Mouse (Mus musculus): Measurements from ENCODE around the gene Nup37.

The Nup37 gene

DNA sequence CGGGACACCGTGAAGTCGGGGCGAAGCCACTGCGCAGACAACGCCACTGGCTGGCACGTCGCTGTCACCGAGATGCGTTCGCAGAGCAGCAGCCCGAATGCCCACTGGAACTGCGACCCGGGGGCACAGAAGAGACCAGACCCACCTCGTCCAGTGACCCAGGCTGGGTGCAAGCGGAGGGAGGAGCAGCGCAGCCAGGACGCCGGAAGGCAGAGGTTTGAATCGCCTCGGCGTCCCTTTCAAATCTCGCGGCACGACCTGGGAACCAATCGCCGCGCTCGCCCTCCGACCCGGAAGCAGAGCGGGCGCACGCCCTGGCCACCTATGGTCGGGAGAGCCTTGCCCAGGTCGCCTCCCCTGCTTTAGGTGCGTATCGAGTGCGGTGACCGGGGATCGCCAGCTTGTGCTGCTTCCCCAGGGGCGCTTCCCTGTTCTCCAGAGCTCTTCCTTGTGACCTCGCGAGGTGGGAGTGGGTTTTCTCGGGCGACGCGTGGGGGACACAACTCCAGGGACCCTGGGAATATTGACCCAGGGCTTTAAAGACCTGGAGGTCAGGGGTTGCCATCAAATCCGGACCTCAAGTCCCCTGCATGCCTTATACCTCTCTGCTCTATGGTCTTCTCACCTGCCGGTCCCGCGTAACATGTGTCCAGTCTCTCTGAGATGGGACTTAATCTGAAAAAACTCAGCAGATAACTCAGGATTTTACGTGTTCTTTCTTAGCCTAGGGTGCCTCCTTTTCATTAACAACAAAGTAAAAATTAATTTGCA lies at the start of gene Nup37, which contains the start of gene Parpbp:
Nup37 (plus strand) TSS at position 286 of the 771 bp plus-strand sequence.
Parpbp (minus strand) TSS at position 235 of the 771 bp plus-strand sequence.
- peak; percentile 54 for DNase-seq (ENCODE audit: low read depth, low spot score)

DNA sequence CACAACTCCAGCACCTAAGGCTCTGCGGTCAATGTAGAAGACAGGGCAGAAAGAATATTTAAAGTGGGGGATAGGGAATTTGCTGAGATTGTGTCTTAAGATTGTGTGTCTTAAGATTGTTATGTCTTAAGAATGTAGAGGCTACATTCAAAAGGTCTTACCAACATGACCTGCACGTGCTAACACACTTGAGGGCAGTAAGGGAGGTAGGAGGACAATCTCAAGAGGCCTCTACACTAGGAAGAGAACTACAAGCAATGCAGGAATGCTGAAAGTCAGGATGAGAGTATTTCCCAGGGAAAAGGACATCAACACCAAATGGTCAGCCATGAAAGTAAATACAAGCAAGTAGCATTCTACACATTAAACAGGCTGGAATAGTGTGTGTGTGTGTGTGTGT lies 40.6 kb upstream of the Nup37 start:
- DNase-seq (ENCODE audit: low read depth, low spot score) = no peak

DNA sequence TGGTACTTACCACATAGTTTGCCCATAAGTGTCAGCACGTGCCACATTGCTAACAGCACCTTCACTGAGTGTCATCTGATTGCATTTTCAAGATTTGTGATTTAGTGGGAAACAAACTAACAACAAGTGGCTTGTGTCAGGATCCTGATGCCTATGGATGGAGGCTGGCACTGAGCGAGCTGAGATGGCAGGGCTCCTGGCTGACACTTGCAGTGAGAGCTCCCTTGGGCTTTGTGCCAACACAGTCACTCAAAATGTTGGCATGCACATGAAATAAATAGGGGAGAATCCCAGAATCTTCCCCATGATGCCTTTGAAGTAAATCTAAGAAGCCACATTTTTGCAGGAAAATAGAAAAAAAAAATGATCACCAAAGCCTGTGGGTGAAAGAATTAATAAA lies 33.5 kb upstream of the Nup37 start:
- DNase-seq (ENCODE audit: low read depth, low spot score) = no peak

DNA sequence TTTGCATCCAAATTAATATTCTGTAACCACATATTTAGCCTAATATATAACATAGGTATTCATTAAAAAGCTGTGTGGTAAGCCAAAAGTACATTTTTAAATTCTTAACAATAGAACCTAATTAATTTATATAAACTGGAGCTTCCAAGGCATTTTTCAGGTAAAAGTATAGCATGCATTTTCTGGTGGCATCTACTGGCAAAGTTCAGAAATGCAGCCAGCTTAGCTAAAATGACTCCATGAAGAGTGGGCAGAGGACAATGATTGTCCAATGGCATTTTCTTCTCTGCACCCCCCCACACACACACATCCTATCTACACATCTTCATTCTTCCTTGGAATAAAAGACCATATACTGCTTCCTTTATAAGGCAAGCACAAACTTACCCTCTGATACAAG lies 27.1 kb upstream of the Nup37 start:
- DNase-seq (ENCODE audit: low read depth, low spot score) = no peak

DNA sequence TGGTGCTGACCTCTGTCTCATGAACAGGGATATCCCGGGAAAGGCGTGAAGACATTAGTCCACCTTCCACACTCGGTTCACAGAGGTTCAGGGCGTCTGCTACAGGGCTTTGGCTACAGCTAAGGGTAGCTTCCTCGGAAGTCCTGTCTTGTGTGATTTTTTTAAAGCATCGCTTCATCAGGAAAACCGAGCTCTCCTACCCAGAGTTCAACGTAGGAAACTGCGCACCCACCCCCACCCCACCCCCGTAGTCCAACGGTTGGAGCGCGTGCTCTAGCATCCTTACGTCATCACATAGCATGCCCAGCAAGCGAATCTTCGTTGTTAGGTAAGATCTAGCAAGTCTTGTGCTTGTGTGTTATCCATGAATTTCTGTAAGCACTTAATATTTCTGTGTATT lies 11.2 kb upstream of the Nup37 start:
- DNase-seq (ENCODE audit: low read depth, low spot score) = no peak

DNA sequence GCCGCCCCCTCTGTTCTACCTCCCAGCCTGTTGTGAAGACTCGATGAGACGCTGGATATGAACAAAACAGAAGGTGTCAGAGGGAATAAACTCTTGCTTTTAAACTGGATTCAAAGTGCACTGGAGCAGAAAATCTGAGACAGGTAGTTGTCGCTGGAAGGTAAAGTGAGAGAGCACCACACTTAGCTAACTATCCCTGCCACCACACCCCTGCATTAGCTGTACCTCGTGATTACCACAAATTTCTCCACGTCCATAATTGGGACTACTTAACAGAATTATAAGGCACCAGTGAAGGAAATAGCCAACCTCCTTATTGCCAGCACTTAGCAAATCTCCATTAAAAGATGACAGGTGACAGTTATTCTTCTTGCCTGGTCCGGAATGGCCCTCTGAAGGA lies 605 bp upstream of the Nup37 start:
- no peak for DNase-seq (ENCODE audit: low read depth, low spot score)

DNA sequence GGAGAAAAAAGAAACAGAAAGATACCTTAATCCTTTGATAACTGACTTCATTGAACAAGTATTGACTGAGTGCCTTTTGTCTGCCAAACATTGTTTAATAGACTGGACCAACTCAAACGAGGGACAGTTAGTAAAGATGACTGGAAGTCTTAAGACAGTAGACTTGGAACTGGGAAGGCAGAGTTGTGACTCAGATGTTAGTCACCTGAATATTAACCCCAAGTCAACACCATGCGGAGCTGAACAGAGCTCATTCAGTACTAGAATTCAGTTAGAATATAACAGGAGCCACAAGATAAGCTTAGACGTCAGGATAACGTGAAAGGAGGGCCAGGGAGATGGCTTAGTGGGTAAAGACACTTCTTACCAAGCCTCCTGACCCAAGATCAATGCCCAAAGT lies 3.6 kb downstream of the Nup37 start:
- DNase-seq (ENCODE audit: low read depth, low spot score) = no peak

DNA sequence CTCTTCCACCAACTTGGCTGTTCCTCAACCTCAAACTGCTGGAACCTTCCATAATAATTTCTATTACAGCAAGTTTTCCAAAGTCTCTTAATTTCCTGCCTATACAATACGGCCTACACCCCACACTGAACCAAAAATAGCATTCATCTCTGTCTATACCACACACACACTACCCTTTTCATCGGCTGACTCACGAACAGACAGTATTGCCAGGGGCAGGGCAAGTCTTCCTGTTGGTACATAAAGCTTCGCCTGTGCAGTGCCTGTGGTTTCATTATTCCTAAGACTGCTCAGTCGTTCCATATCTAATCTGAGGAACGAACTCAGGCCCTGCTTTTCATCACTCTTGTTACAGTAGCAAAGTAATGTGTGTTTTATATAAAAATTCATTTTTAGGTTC lies 4.9 kb downstream of the Nup37 start:
- DNase-seq (ENCODE audit: low read depth, low spot score) = no peak

DNA sequence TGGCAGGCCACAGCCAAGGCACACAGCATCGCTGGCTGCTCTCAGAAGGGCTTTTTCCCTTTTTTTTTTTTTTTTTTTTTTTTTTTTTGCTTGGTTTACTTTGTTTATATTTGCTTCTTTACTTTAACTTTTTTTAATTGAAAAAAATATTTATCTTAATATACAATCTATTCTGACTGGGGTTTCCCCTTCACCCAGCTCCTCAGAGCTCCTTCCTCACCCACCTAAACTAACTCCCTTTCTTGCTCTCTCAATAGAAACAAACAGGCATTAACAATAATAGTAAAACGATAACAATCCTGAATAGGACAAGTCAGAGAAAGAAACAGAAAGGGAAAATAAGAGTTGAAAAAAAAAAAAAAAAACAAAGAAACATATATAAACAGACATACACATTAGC lies 15.3 kb downstream of the Nup37 start:
- no peak for DNase-seq (ENCODE audit: low read depth, low spot score)

DNA sequence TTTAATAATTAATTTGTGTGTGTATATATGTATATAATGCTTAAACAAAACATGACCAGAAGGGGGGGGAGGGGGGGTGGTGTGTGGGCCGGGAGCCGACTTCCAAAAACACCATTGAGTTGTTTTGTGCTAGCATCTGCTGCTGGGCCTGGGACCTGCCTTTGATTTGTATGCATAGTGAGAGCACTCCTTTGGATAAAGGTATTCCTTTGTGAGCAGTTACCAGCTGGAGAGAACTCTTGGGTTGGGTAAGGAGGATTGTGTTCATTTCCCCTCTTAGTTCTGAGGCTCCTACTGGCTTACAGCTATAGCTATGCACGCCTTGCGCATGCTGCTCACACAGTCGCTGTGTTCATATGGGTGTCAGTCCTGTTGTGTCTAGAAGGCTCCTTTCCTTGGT lies 15.9 kb downstream of the Nup37 start:
- no peak for DNase-seq (ENCODE audit: low read depth, low spot score)

DNA sequence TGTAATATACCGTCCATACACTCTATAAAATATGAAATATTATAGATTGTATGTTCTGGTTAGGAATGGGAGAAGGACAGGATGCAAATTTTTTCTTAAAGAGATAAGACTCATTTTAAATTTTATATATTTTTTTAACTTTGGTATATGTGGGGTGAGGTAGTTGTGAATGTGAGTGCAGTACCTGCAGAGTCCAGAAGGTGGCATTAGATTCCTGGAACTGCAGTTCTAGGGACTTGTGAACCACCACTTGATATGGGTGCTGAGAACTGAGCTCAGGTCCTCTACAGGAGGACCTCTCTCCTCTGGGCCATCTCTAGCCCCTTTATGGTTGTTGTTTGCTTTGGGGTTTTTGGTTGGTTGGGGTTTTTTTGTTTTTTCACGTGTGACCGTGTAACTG lies 19.4 kb downstream of the Nup37 start:
- DNase-seq (ENCODE audit: low read depth, low spot score) = no peak

DNA sequence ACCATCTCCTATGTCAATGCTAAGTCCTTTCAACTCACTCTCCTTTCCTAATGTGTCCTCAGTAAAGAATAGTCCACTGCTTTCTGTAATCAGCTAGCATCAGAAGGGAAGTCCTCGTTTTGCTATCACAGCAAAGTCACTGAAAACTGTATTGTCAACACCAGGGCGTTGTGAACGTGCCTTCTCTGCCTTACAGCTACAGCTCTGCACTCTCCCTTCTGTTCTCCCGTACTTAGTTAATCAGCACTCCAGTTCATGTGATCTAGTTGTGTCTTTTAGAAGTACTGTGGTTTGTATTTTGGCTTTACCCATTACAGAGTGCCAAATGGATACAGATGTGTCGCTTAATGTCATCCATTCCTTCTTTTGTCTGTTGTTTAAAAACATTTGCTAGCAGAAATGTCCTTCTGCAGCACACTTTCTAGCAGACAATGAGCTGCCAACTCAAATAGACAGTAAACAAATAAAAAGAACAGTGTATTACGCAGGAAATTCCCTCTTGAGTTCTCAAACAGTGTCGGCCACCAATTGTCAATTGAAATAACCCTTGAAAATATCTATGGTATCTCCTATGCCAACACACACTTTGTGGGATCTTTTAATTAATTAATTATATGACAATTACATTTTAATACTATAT lies 20.8 kb downstream of the Nup37 start:
- no peak for DNase-seq (ENCODE audit: low read depth, low spot score)

DNA sequence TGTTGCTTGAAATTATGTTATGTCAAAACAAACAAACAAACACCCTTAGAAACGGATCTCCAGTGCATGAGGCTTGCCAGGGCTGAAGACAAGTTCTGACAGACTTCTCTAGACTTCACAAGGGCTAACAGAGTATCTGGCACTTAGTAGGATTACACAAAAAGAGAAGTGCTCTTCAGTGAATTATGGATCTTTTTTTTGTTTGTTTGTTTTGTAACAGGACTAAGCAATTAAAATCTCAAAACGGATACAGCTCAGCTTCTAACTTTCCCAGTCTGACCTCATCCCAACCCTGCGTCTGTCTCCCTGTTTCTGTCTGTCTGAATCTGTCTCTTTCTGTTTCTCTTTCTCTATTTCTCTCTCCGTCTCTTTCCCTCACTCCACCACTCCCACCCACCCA lies 53.7 kb downstream of the Nup37 start:
- no peak for DNase-seq (ENCODE audit: low read depth, low spot score)

DNA sequence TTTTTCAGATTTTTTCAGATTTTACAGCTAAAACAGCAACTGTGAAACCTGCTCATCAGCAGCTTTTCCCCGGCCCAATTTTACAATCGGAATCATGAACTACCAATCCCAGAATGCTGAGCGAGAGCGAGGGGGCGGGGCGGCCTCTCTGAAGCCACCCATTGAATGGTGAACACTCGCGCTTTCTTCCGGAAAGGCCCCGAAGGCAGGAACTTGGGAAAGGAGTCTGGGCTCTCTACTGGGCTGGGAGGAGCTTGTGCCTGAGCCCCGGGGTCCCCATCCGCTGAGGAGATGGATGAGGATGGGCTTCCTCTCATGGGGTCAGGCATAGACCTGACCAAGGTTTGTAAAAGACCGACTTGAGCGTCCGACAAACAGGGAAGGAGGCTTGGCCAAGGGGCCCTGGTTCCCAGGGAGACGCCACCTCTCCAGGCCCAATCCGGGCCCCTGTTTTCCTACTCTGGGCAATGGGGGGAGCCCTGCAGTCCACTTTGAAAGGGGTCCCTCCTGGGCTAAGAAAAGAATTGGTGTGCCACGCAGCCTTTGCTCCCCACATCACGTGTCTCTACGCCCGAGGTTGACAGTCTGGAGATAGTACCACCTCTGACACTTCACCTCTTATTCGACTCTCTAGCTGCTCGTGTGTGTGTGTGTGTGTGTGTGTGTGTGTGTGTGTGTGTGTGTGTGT lies 54.3 kb downstream of the Nup37 start, which contains the start of gene Washc3:
Washc3 (plus strand) TSS at position 143 of the 688 bp plus-strand sequence.
- DNase-seq (ENCODE audit: low read depth, low spot score) = peak; percentile 86

DNA sequence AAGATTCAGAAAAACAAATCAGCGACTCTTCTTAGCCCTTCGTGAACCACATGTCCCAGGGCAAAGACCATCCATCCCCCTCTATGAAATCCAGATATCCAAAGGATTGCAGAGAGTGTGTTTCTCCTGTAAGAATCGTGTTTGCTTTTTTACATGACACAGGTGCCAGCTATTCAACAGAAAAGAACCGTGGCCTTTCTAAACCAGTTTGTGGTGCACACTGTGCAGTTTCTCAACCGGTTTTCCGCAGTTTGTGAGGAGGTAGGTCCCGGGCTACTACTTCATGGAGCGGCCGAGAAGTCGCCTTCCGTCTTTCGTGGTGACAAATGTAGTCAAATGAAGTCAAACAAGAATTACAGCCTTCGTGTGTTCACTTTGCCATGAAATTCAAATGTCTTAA lies 54.9 kb downstream of the Nup37 start:
- no peak for DNase-seq (ENCODE audit: low read depth, low spot score)

DNA sequence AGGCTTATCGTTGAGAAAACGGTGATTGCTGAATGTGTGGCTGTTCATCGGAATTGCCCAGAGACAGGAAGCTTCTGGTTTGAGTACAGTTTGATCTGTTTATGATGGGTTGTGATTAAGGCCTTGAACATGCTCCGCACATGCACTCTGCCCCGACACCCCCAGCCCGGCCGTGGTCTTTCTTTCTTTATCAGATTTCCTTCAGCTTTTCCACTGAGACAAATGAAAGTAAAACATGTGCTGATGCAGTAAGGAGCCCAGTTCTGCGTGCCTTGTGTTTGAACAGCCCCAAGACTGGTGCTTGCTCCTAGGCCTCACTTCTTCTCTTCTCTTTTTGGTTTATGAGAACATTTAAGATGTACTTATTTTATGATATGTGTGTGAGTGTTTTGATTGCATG lies 55.8 kb downstream of the Nup37 start:
- DNase-seq (ENCODE audit: low read depth, low spot score) = no peak

DNA sequence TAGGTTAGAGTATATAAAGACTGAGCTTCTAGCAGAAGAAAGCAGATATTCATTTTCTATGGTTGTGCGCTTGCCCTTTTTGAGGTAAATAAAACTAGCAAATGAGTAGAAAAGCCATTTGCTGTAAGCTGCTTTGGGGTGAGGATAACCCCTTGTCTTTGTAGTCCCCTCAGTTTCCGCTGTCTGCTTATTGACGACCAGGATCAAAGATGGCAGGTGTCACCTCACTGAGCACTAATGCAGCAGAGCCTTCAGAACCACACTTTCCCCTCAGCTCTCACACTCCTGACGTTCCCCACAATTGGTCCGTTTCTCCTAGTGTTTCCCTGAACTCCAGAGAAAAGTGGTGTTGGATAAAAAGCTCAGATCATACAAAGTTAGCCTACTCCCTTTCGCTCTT lies 56.4 kb downstream of the Nup37 start:
- no peak for DNase-seq (ENCODE audit: low read depth, low spot score)

DNA sequence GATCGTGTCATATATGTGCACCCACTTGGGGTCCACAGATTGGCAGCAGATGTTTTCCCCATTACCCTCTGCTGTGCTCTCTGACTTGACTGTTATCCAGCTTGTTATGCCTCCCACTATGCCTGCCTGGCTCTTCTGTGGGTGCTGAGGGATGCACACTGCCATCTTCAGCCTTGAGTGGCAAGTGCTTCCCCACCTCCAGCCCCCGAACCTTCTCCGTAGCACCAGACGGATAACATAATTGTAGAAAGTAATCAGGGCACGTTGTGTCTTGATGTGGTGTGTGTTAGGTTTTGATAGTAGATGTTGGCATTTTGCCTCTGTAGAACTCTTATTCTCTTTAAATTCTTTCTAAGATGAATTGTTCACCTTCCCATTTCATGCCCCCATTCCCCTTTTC lies 65.9 kb downstream of the Nup37 start:
- DNase-seq (ENCODE audit: low read depth, low spot score) = no peak

DNA sequence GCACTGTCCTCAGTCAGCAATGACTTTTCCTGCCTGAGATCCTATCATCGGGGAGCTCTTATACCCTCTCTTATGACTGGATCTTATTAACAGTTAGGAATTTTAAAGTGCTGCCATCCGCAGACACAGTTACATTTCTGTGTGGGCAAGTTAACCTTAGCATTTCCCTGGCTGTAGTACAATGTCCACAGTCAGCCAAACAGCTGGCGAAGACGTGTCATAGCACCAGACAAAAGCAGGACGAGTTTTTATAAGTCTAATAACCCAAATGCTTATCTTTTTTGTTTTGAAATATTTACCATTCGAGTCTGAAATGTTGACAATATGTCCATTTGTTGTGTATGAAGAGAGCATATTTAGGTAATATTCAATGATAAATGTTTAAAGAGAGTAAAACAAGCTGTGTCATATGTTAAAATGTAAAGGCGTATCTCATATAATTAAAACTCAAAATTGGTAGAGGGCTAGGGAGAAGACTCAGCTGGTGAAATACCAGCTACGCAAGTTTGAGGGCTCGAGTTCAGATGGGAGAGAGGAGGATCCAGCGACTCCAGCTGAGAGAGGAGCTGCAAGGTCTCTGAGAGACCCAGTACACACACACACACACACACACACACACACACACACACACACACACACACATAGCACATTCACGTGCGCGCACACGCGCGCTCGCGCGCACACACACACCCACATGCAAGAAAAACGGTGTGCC lies 68.2 kb downstream of the Nup37 start:
- no peak for DNase-seq (ENCODE audit: low read depth, low spot score)

DNA sequence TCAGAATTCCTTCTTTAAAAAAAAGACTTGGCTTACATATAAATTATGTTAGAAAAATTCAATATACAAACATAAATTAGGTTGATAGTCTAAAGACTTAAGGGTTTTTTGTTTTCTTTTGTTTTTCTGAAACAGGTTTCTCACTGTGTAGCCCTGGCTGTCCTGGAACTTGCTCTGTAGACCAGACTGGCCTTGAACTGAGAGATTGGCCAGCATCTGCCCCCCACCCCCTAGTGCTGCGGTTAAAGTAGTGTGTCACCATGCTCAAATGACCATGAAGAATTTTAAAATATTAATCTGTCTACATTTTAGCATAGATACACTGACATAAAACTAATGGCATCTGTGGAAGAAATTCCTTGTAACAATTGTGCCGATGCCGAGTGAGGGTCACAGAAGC lies 71.4 kb downstream of the Nup37 start:
- no peak for DNase-seq (ENCODE audit: low read depth, low spot score)

DNA sequence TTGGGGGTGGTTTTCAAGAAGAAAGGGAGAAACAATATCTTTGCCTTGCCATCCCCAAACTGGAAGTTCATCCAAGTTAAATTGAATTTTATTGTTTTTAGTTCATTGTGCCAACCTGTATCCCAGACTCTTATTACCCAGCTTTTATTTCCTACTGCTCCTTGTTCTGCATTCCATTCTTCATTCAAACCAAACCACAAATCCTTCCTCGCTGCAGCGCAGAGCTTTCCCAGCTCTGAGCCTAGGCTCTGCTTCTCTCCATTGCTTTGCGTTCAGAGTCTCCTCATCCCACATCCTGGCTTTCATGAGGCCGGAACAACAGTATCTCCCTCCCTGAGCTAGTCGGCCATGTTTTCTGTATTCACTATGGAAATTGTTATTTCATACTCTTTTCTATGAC lies 74.9 kb downstream of the Nup37 start:
- DNase-seq (ENCODE audit: low read depth, low spot score) = no peak

DNA sequence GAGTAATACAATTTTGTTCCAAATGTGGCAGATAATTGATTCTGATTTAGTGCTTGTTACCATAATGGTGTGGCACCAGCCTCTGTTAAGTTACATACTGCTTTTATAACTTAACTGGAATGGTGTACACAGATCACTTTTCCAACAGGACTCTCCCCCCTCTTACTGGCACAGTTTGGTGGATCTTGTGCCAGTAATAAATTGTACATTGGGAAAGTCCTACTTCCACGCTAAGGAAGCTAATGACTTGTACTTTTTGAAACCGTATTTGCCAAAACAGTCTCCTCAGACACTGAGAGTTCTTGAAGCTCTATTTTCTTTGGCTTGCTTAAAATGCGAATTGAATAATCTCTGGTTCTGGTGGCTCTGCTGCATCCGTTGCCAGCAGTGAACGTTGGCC lies 78.6 kb downstream of the Nup37 start:
- no peak for DNase-seq (ENCODE audit: low read depth, low spot score)
